Mouse (Mus musculus) thymus, postnatal 14 days (tissue): ENCODE data around the gene Upk3bl.

ENCODE experiments used
- DNase-seq: peaks from one replicate; pipeline ENCODE4 v3.0.0; 2021

Gene Upk3bl

DNA sequence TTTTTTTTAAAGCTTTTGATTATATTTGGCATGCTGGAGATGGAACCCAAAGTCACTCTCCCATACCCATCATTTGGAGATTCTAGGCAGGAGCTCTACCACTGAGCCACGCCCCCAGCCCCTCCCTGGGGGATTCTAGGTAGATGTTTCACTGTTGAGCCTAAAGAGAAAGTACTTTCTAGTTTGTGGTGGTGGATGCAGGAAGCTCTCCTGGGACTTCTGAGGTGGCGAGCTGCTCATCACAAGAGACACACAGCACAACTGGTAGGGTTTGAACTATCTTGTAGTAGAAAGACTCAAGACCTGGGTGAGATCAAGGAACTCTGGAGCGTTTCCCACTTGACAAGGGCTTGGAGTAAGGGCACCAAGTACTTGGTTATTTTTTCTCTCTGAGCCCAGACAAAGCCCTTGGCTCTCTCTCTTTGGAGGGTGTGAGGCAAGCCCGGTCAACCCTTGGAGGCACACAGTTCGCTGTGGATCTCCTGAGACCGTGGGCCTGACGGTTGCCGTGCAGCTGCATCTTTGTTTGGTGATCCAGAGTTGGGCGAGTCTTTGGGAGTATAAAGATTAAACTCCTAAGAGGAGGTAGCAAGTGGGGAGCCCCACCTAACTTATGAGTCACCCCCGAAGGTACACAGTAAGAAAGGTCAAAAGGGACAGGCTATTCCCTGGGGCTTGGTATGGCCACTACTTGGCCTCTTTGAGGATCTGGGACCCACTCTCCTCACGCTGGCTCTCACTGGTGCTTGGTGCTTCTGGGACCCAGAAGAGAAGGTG lies at the start of gene Upk3bl:
Gene Upk3bl (plus strand): TSS at position 192 of the 777 bp plus-strand sequence.
- DNase-seq, result no peak

DNA sequence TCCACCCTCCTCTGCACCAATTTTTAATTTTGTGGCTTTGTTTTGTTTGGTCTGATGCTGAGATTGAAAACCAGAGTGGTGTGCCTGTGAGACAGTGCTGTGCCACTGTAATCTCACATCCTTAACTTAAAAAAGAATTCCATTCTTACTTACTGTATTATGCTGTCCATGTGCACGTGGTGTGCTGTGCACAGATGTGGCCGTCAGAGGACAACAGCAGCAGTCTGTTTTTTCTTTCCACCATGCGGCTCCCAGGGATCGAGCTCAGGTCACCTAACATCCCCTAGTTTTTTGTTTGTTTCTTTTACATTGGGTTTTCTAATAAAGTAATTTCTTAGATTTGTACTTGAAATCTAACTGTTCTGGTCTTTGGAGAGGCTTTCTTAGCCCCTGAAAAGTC lies 49.8 kb upstream of the Upk3bl start:
- no peak for DNase-seq

GRCm38 (mm10) chr5:136007745-136008144 lies 46.5 kb upstream of the Upk3bl start:
- no peak for DNase-seq

GRCm38 (mm10) chr5:136014877-136015276 lies 39.4 kb upstream of the Upk3bl start:
- no peak for DNase-seq

GRCm38 (mm10) chr5:136015586-136015985 lies 38.7 kb upstream of the Upk3bl start:
- DNase-seq, result no peak

- no peak for DNase-seq
These were observed 38.0 kb upstream of the Upk3bl start for GRCm38 (mm10) chr5:136016014-136016876.

GRCm38 (mm10) chr5:136017262-136017661 lies 37.0 kb upstream of the Upk3bl start:
- no peak for DNase-seq

- DNase-seq, result no peak
These were observed 35.6 kb upstream of the Upk3bl start for GRCm38 (mm10) chr5:136018726-136019125.

DNA sequence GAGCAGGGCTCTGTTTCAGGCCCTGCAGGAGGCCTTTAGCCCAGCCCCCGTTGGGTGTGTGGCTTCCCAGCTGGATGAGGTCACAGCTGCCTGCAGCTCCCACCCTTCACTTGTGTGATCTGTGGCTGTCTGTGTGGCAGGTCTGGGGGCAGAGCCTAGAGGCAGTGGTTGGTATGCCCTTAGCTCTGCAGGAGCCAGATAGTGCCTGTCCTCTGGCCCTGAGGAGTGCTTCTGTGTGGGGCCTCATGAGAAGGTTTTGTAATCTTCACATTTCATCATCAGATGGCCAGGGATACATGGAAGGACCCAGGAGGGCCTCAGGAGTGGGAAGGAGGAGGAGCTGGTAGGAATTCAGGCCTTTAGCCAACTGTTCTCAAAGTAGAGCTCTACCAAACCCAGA lies 34.4 kb upstream of the Upk3bl start:
- peak; percentile 16 for DNase-seq

DNA sequence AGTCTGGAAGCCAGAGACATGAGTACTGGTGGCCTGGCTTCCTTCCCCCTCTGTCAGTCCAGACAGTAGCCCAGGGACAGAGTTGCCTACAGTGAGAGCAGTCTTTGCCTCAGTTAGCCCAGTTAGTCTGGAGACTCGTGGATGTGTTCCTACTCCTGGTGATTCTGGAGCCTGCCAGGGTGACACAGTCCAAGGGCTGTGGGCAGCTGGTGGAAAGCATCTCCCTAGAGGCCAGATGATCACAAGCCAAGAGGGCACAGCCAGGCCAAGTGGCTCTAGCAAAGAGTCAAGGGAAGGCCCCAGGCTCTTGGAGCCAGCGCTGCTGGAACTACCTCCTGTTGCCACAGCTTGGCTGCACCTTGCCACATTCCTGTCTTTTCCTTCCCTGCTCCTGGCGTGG lies 28.6 kb upstream of the Upk3bl start:
- no peak for DNase-seq

GRCm38 (mm10) chr5:136026859-136027258 lies 27.4 kb upstream of the Upk3bl start:
- DNase-seq, result no peak

GRCm38 (mm10) chr5:136027612-136028311 lies 26.5 kb upstream of the Upk3bl start:
- DNase-seq, result peak; percentile 41

GRCm38 (mm10) chr5:136034868-136035267 lies 19.4 kb upstream of the Upk3bl start:
- DNase-seq, result no peak

GRCm38 (mm10) chr5:136035285-136035684 lies 19.0 kb upstream of the Upk3bl start:
- DNase-seq, result no peak

GRCm38 (mm10) chr5:136036667-136037066 lies 17.6 kb upstream of the Upk3bl start:
- DNase-seq, result no peak

GRCm38 (mm10) chr5:136038258-136039214 lies 15.8 kb upstream of the Upk3bl start, which contains the start of gene Upk3b:
Upk3b (plus strand) TSS chr5:136038496.
- DNase-seq, result no peak

- no peak for DNase-seq
These were observed 14.1 kb upstream of the Upk3bl start for GRCm38 (mm10) chr5:136040210-136040609.

DNA sequence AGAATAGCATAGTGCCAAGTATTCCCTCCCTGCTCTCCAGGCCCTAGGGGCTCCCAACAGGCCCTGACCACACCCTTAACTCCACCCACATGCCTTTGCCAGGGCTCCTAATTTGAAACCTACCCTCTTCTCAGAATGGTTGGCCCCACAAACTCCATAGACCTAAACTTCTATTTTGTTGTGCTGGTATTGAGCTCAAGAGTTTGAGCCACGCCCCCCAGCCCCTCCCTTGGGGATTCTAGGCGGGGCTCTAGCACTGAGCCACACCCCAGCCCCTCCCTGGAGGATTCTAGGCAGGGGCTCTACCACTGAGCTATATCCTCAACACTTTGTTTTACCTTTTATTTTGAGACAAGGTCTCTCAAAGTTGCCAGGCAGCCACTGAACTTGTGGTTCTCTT lies 13.0 kb upstream of the Upk3bl start:
- DNase-seq, result no peak

DNA sequence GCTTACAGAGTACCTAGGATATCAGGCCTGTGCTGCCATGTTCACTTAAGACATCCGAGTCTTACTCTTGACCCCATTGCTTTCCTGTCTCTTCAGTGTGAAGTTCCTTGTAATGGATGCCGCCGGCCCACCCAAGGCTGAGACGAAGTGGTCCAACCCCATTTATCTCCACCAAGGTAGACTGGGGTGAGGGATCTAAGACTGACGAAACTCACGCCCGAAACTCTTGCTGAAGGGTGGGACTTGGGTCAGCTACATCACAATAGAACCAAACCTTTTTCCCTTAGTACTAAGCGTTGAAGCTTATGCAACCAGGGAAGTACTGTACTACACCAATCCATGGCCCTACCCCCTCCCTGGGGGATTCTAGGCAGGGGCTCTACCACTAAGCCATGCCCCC lies 12.6 kb upstream of the Upk3bl start:
- no peak for DNase-seq

DNA sequence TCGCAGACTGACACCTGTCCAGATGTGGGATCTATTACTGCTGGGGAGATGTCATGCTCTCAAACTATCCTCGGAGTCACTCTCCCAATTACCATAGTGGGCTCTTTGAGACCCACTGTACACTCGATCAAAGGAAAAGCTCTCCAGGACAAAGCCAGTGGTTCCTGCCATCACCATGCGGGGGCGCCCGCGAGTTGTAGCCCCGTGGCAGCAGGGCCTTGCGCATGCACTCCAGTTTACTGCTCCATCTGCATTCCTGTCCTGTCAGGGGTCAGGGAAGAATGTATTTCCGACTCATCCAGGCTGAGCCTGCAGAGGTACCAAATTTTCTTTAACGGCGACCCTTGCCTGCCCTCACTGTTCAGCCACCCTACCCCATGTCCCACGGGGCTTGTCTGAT lies 9.4 kb upstream of the Upk3bl start:
- DNase-seq, result peak; percentile 35

DNA sequence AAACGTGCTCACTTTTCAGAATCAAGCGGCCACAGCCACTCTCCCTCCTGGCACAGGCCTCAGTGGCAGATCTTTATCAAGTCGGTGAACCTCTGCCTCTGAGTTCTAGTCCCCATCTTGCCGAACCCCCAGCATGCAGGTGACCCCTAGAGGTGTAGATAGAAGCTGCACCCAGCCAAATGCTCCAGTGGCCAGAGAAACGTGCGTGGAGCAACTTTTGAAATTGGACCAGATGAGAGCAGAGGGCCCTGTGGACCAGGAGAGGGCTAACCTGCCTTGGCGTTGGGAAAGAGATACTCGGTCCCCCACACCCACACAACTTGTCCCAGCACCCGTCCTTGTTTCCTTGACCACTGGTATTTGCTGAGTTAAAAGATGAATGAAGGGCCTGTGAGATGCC lies 8.9 kb upstream of the Upk3bl start:
- peak; percentile 55 for DNase-seq

DNA sequence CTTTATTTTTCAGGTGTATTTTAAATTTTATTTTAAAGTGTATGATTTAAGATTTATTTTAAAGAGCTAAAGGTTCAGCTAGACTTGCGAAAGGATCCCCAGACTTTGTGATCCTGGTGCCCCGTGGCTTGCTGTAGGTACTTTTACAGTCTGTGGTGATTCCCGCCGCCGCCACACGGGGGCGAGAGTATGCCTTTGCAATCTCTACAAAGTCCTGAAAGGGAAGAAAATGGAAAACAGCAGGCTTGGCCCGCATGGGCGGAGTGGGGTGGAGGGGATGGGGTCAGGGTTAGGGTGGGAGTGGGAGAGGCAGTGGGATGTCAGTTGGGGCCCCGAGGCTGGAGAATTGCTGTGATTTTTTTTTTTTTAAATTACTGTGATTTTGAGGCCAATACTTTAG lies 8.3 kb upstream of the Upk3bl start:
- DNase-seq, result peak; percentile 89
